Mouse (Mus musculus) ES-E14 (cell line): ENCODE measurements around the gene Sema6d.

Experiments
- CHD2 ChIP-seq: IDR thresholded peaks from 2 replicates; pipeline ENCODE4 v1.6.1; 2014; ENCODE audit warnings: mild to moderate bottlenecking, low read depth, low read length, inconsistent platforms
- HCFC1 ChIP-seq: IDR thresholded peaks from 2 replicates; pipeline ENCODE4 v1.6.1; 2012; ENCODE audit warnings: low read length, inconsistent platforms, borderline replicate concordance; ENCODE audit not compliant: insufficient read depth
- MAFK ChIP-seq: IDR thresholded peaks from 2 replicates; pipeline ENCODE4 v1.6.1; 2014; ENCODE audit warnings: mild to moderate bottlenecking, low read depth, low read length, inconsistent platforms; ENCODE audit not compliant: insufficient read depth
- ZC3H11A ChIP-seq: IDR thresholded peaks from 2 replicates; pipeline ENCODE4 v1.6.1; 2012; ENCODE audit warnings: low read depth, mild to moderate bottlenecking, inconsistent platforms, low read length, borderline replicate concordance

DNA sequence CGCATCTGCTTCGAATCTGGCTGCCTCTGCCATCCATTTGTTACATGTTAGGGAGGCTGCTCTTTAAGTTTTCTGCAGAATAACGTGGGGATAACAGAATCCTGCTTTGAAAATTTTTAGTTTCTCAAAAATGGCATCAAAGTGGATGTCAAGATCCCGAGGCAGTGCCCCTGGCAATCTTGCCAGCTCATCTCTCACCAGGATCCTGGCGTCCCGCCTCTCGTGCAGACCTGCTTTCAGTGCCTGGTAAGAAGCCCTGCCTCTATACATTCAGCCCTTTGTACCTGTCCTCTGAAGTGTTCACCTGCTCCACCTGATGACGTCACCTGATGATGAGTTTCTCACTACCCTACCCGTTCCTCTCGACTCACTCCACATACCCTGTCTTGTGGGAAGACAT is 422.1 kb downstream of the Sema6d start:
- no peak for TF ChIP-seq CHD2
- TF ChIP-seq ZC3H11A, result no peak
- no peak for TF ChIP-seq HCFC1
- TF ChIP-seq MAFK, result no peak
